Mouse (Mus musculus) lung, postnatal 0 days (tissue): ENCODE results near the gene Ncor1.

Source experiments
- CTCF ChIP-seq: IDR thresholded peaks from 2 replicates; pipeline ENCODE4 v1.5.1; 2016; ENCODE audit warnings: antibody characterized with exemption, mild to moderate bottlenecking
- EP300 ChIP-seq: IDR thresholded peaks from 2 replicates; pipeline ENCODE4 v1.6.1; 2016; ENCODE audit warnings: antibody characterized with exemption, mild to moderate bottlenecking, control low read depth

DNA sequence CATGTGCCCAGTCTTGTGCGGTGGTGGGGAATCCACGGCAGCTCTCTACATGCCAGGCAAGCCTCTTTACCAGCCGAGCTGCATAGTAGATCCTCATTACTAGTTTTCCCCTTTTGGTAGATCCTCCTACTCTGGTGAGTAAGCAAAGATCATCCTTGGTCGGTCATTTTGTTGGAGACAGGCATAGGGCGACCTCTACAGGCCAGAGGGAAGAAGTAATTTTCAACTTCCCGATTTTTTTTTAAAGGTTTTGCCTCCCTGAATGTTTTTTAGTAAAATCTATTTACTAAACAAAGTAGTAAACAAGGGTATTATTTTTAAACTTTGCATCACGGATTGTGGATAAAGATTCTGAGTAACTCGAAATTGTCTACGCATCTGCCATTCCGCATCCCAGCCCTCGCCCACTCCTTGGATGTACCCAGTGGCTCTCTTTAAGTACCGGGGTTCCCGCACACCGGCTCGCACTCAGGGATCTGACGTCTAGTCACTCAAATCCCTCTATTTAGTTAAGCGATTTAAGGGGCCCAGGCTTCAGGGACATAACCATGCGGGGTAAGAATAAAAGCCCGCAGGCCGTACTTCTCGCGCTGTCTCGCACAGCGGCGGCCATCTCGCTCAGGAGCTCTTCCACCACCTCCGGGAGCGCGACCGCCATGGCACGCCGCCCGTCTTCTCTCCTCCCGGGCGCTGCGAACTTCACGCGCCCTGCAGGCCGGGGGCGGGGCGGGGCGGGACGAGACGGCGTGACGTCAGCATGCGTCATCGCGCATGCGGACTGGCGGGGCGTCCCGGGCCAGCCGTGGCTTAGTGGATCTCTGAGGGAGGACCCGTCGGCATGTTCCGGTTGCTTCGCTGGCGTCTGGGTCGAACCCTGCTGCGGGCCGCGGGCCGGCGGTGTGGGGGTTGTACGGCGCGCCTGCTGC lies 177.4 kb downstream of the Ncor1 start, which contains the start of the genes Zswim7 and Ttc19:
- TF ChIP-seq EP300 (no peak), CTCF (peak; percentile 82)
